Mouse (Mus musculus): Measurements from ENCODE around the gene Myo10. TPM values are rescaled to one million over a fixed set of nuclear protein-coding genes. Genes with fewer than 3 reads are reported as not detected.

Myo10 gene
- polyA plus RNA-seq, 1 experiment from 2014 or later: 72.8 TPM

DNA sequence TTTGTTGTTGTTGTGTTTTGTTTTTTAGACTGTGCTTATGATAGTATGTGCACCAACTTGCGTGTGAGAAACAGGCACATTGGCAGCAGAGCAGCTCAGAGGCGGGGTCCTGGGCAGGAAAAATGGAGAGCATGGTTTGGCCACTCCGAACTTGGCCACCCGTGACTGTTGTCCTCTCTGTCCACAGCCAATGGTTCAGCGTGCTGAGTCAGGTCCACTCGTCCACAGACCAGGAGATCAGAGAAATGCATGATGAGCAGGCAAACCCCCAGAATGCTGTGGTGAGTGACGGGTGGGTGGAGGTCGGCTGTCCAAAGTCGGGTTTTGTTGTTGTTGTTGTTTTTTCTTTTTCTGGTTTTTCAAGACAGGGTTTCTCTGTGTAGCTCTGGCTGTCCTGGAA lies 173.2 kb downstream of the Myo10 start:
- WGBS: 97% methylated on average over 9 of the region's 9 CpGs

DNA sequence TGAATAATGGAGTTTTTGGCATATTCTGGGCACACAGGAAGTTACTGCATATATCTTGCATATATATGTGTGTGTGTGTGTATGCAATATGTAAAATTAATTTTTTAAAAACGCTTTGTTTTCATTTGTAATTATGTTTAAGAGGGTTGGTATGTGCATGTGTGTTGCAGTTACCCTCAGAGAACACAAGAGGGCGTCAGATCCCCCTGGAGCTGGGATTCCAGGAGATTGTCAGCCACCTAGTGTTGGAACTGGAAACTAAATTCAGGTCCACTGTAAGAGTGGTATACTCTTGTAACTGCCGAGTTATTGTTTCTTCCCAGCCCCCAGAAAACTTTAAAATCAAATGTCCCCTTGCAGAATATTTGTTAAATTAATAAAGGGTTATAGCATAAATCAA lies 174.0 kb downstream of the Myo10 start:
- Histone ChIP-seq H3K9me3 (ENCODE audit: control insufficient read depth, low read length) (no peaks in the 10 kb centered on the region), H3K9ac (ENCODE audit: low read length) (no peak overlapping the region), H3K4me2 (no peak overlapping the region), H3K4me1 (ENCODE audit: control insufficient read depth, insufficient read depth, low read length) (no peaks in the 10 kb centered on the region), H3K4me3 (ENCODE audit: low read depth, low read length) (no peak overlapping the region), H3K36me3 (ENCODE audit: control insufficient read depth, insufficient read depth, low read length) (peaks cover 47% of the 10 kb centered on the region), H3K27me3 (ENCODE audit: control insufficient read depth, insufficient read depth, low read length) (no peaks in the 10 kb centered on the region), H3K27ac (ENCODE audit: low read depth, low read length) (no peak overlapping the region)
- WGBS: 59% methylated on average over 3 of the region's 3 CpGs
- no peak for ATAC-seq (ENCODE audit: low FRiP score)
- peak; percentile 90 for DNase-seq (ENCODE audit: low spot score, missing footprints)

More for the DNA sequence above, 173.2 kb downstream of the Myo10 start:
- Histone ChIP-seq H3K4me3 (ENCODE audit: low read depth, low read length) (no peak overlapping the region), H3K27ac (ENCODE audit: low read depth, low read length) (no peak overlapping the region), H3K4me1 (ENCODE audit: control insufficient read depth, insufficient read depth, low read length) (no peaks in the 10 kb centered on the region), H3K27me3 (ENCODE audit: control insufficient read depth, insufficient read depth, low read length) (no peaks in the 10 kb centered on the region), H3K4me2 (no peak overlapping the region), H3K36me3 (ENCODE audit: control insufficient read depth, insufficient read depth, low read length) (peaks cover 44% of the 10 kb centered on the region), H3K9ac (ENCODE audit: low read length) (no peak overlapping the region), H3K9me3 (ENCODE audit: control insufficient read depth, low read length) (no peaks in the 10 kb centered on the region)
- ATAC-seq (ENCODE audit: low FRiP score): no peak
- DNase-seq (ENCODE audit: low spot score, missing footprints): no peak

DNA sequence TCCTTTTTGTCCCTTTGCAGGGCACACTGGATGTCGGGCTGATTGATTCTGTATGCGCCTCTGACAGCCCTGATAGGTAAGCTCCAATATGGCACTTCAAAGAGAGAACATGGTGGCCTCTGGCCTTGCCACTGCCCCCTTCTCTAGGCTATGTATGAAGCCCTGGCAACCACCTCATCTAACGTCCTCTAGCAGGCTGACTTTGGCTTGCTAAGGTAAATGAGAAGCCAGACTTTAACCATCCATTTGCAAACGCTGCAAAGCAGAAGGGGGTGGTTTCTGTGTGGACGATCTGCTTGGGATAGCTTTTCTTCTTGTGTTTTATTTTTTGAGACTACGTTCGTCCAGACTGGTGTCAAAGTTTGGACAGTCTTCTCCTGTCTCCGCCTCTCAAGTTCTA lies 174.9 kb downstream of the Myo10 start:
- Histone ChIP-seq H3K36me3 (ENCODE audit: control insufficient read depth, insufficient read depth, low read length) (peaks cover 52% of the 10 kb centered on the region), H3K4me1 (ENCODE audit: control insufficient read depth, insufficient read depth, low read length) (no peaks in the 10 kb centered on the region), H3K4me3 (ENCODE audit: low read depth, low read length) (no peak overlapping the region), H3K27me3 (ENCODE audit: control insufficient read depth, insufficient read depth, low read length) (no peaks in the 10 kb centered on the region), H3K27ac (ENCODE audit: low read depth, low read length) (no peak overlapping the region), H3K4me2 (no peak overlapping the region), H3K9me3 (ENCODE audit: control insufficient read depth, low read length) (no peaks in the 10 kb centered on the region), H3K9ac (ENCODE audit: low read length) (no peak overlapping the region)
- ATAC-seq (ENCODE audit: low FRiP score) (no peak), DNase-seq (ENCODE audit: low spot score, missing footprints) (no peak)
- WGBS: 92% methylated on average over 8 of the region's 8 CpGs

DNA sequence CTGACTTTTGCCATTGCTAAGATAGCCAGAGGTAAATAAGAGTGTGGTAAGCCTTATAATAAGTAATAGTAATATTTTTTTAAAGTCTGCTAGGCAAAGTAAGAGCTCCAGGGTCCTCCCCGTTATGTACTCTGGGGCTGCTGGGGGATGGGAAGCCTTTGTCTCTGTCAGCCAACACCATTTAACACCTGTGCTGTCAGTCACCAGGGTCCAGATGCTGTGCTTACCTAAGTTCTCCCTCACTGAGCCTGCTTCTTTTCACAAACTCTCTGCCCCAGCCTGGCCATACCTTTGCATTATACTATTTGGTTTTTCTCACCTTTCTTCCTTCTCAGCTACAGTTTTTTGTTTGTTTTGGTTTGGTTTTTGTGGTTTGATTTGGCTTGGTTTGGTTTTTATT lies 175.6 kb downstream of the Myo10 start:
- H3K27me3 ChIP-seq (ENCODE audit: control insufficient read depth, insufficient read depth, low read length): no peaks in the 10 kb centered on the region

DNA sequence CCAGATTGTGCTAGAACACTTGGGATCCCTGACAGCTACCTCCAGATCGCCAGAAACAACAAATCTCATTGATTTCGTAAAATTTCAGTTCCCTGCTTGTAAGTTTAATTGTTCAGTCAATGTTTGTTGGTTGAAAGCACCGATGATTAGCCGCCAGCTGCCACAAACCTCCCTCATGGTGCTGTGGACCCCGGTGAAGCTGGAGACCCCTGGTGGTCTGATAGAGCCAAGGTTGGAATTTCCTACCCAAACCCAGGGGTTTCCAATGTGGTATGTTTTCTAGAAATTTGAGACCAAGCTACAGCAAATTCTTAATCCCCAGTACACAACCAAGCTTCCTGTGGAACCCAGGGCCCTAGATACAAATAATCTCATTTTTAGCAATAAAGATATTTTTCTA lies 179.4 kb downstream of the Myo10 start:
- Histone ChIP-seq H3K9me3 (ENCODE audit: control insufficient read depth, low read length) (no peaks in the 10 kb centered on the region), H3K9ac (ENCODE audit: low read length) (no peak overlapping the region), H3K4me2 (no peak overlapping the region), H3K27ac (ENCODE audit: low read depth, low read length) (no peak overlapping the region), H3K27me3 (ENCODE audit: control insufficient read depth, insufficient read depth, low read length) (no peaks in the 10 kb centered on the region), H3K4me1 (ENCODE audit: control insufficient read depth, insufficient read depth, low read length) (no peaks in the 10 kb centered on the region), H3K36me3 (ENCODE audit: control insufficient read depth, insufficient read depth, low read length) (peaks cover 59% of the 10 kb centered on the region), H3K4me3 (ENCODE audit: low read depth, low read length) (no peak overlapping the region)
- no peak for ATAC-seq (ENCODE audit: low FRiP score)
- 89% methylated on average over 5 of the region's 5 CpGs for WGBS
- DNase-seq (ENCODE audit: low spot score, missing footprints): no peak

More for the DNA sequence above, 175.6 kb downstream of the Myo10 start:
- ATAC-seq (ENCODE audit: low FRiP score) (no peak), DNase-seq (ENCODE audit: low spot score, missing footprints) (no peak)
- Histone ChIP-seq H3K4me1 (ENCODE audit: control insufficient read depth, insufficient read depth, low read length) (no peaks in the 10 kb centered on the region), H3K9me3 (ENCODE audit: control insufficient read depth, low read length) (no peaks in the 10 kb centered on the region), H3K36me3 (ENCODE audit: control insufficient read depth, insufficient read depth, low read length) (peaks cover 49% of the 10 kb centered on the region), H3K4me3 (ENCODE audit: low read depth, low read length) (no peak overlapping the region), H3K27ac (ENCODE audit: low read depth, low read length) (no peak overlapping the region), H3K9ac (ENCODE audit: low read length) (no peak overlapping the region), H3K4me2 (no peak overlapping the region)
- WGBS: 100% methylated on average over 1 of the region's 1 CpGs

DNA sequence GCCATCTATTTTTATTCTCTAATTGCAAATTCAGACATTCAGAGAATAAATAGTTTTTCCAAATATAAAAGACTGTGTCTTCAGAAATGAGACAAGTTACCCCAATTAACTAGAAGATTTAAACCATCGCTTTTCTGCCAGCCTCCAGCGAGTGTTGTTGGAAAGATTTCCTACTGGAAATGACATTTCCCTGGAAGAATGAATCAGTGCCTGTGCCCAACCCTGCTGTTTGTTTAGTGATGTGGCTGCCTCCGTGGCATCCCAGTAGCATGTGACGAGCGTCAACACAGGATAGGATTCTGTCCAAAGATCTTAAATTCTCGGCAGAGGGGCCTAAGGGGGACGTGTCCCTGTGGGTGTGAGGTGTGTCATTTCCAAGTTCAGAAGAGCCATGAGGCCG lies 179.9 kb downstream of the Myo10 start:
- peaks cover 62% of the 10 kb centered on the region for H3K36me3 ChIP-seq (ENCODE audit: control insufficient read depth, insufficient read depth, low read length)
- DNase-seq (ENCODE audit: low spot score, missing footprints) (no peak), ATAC-seq (ENCODE audit: low FRiP score) (no peak)
- H3K9ac ChIP-seq (ENCODE audit: low read length): no peak overlapping the region
- no peaks in the 10 kb centered on the region for H3K9me3 ChIP-seq (ENCODE audit: control insufficient read depth, low read length)
- H3K4me2 ChIP-seq: no peak overlapping the region
- H3K4me3 ChIP-seq (ENCODE audit: low read depth, low read length): no peak overlapping the region
- no peaks in the 10 kb centered on the region for H3K27me3 ChIP-seq (ENCODE audit: control insufficient read depth, insufficient read depth, low read length)
- no peak overlapping the region for H3K27ac ChIP-seq (ENCODE audit: low read depth, low read length)
- no peaks in the 10 kb centered on the region for H3K4me1 ChIP-seq (ENCODE audit: control insufficient read depth, insufficient read depth, low read length)
- WGBS: 91% methylated on average over 8 of the region's 8 CpGs

DNA sequence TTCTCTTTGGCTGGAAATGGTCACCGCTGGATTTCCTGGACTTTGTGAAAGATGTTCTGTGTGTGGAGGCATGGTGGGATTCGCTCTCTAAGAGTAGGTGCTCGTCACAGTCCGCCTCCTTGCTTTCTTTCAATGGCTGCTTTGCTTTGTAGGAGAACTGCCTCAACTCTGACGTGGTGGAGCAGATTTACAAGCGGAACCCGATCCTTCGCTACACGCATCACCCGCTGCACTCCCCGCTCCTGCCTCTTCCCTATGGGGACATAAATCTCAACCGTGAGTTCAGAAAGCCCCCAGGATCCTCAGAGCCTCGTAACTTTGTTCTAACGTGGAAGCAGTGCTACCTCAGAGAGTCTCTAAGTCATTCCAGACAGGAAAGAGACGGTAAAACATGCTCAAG lies 180.8 kb downstream of the Myo10 start:
- H3K9me3 ChIP-seq (ENCODE audit: control insufficient read depth, low read length): no peaks in the 10 kb centered on the region
- H3K4me2 ChIP-seq: no peak overlapping the region
- no peak overlapping the region for H3K9ac ChIP-seq (ENCODE audit: low read length)
- no peaks in the 10 kb centered on the region for H3K4me1 ChIP-seq (ENCODE audit: control insufficient read depth, insufficient read depth, low read length)
- no peaks in the 10 kb centered on the region for H3K27me3 ChIP-seq (ENCODE audit: control insufficient read depth, insufficient read depth, low read length)
- ATAC-seq (ENCODE audit: low FRiP score) (no peak), DNase-seq (ENCODE audit: low spot score, missing footprints) (no peak)
- peaks cover 67% of the 10 kb centered on the region for H3K36me3 ChIP-seq (ENCODE audit: control insufficient read depth, insufficient read depth, low read length)
- H3K27ac ChIP-seq (ENCODE audit: low read depth, low read length): no peak overlapping the region
- H3K4me3 ChIP-seq (ENCODE audit: low read depth, low read length): no peak overlapping the region
- WGBS: 91% methylated on average over 15 of the region's 15 CpGs

DNA sequence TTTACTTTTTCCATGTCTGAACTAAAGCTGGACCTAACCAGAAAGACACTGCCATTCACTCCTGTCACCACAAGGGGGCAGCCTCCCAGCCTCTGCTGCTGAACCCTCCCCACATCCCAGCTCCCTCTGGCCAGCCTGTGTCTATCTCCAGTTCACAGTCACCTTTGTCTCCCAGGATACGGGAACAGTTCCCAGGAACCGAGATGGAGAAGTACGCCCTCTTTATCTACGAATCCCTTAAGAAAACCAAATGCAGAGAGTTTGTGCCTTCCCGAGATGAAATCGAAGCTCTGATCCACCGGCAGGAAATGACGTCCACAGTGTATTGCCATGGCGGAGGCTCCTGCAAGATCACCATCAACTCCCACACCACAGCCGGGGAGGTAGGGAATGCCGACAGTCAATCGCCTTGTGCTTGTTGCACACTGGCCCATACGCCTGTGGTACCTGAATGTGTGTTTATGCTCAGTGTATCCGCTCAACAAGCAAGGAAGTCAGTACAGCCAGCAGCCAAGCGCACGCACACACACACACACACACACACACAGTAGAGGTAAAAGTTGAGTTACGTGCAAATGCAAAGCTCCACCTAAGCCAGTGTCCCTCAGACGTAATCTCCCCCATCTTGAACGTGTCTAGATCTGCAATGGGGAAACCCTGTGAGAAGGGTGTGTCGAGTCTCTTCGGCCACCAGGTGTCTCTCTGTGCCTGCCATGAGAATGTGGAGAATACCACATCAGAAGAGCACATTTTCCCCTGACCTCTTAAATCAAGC lies 183.2 kb downstream of the Myo10 start:
- Histone ChIP-seq H3K4me1 (ENCODE audit: control insufficient read depth, insufficient read depth, low read length) (no peaks in the 10 kb centered on the region), H3K27me3 (ENCODE audit: control insufficient read depth, insufficient read depth, low read length) (no peaks in the 10 kb centered on the region), H3K27ac (ENCODE audit: low read depth, low read length) (no peak overlapping the region), H3K4me2 (no peak overlapping the region), H3K36me3 (ENCODE audit: control insufficient read depth, insufficient read depth, low read length) (peaks cover 74% of the 10 kb centered on the region), H3K4me3 (ENCODE audit: low read depth, low read length) (no peak overlapping the region), H3K9ac (ENCODE audit: low read length) (no peak overlapping the region), H3K9me3 (ENCODE audit: control insufficient read depth, low read length) (no peaks in the 10 kb centered on the region)
- DNase-seq (ENCODE audit: low spot score, missing footprints): peak; percentile 94
- ATAC-seq (ENCODE audit: low FRiP score): peak; percentile 63
- WGBS: 88% methylated on average over 21 of the region's 21 CpGs

DNA sequence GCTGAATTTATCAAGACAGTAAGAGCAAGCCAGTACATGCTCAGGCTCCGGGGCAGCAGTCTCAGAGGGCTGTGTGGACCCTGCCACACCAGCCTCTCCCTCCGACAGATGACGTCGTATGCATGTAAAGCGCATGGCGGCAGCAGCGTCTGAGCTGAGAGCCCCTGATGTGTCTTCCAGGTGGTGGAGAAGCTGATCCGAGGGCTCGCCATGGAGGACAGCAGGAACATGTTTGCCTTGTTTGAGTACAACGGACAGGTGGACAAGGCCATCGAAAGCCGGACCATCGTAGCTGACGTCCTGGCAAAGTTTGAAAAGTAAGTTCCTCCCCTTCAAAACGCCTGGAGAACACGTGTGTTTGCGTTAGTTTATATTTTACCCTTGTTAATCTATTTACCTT lies 184.0 kb downstream of the Myo10 start:
- no peak overlapping the region for H3K9ac ChIP-seq (ENCODE audit: low read length)
- no peak overlapping the region for H3K4me3 ChIP-seq (ENCODE audit: low read depth, low read length)
- ATAC-seq (ENCODE audit: low FRiP score) (no peak), DNase-seq (ENCODE audit: low spot score, missing footprints) (no peak)
- H3K9me3 ChIP-seq (ENCODE audit: control insufficient read depth, low read length): no peaks in the 10 kb centered on the region
- H3K4me1 ChIP-seq (ENCODE audit: control insufficient read depth, insufficient read depth, low read length): no peaks in the 10 kb centered on the region
- no peak overlapping the region for H3K27ac ChIP-seq (ENCODE audit: low read depth, low read length)
- H3K36me3 ChIP-seq (ENCODE audit: control insufficient read depth, insufficient read depth, low read length): peaks cover 76% of the 10 kb centered on the region
- H3K27me3 ChIP-seq (ENCODE audit: control insufficient read depth, insufficient read depth, low read length): no peaks in the 10 kb centered on the region
- WGBS: 96% methylated on average over 17 of the region's 17 CpGs
- no peak overlapping the region for H3K4me2 ChIP-seq

All from midbrain, embryonic 11.5 days (tissue).